Mouse (Mus musculus): Measurements from ENCODE around the gene Igf2bp3. TPM values are rescaled to one million over a fixed set of nuclear protein-coding genes. Genes with fewer than 3 reads are reported as not detected.
"Not testable (repeated sequence)": the region's sequence is repeated elsewhere in the genome, so short reads cannot be mapped to it uniquely, and the experiment has no call there.

Gene Igf2bp3
- 94.0 and 95.9 TPM in 2 replicates for polyA plus RNA-seq (2016; fragmentation: Nextera tagmentation; extraction: Ambion mirVana)

DNA sequence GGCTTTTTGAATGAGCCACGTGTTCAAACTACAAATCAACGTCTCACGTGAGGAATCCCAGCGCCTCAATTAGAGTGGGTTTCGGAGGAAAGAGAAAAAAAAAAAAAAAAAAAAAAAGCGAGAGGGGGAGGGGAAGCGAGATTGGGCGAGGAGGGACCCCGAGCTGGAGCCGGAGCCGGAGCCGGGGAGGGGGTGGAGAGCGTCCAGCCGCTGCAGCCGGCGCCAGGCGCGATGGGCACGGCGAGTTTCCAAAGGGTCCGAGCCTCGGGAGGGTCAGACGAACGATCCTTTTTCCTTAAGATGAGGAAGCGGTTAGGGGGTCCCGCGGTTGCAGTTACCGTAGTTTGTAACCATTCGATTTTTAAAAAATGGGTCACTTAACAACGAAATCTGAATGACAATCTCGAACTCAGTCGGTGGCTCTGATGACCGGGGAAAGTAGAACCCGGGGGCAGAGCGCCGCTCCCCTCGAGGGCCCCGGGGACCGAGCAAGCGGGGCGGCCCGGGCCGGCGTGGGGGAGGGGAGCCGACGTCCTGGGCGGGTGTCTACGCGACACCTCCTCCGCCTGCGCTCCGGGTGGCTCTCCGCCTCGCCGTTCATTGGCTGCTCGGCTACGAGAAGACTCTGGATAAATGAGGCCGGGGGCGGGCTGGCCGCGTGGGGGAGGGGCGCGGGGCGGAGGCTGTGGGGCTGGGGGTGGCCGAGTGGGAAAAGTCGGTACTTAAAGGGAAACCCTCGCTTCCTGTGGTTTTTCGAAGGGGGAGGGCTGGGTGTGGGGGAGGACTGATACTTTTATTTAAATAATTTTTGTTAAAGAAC lies at the start of gene Igf2bp3:
Igf2bp3 (minus strand) TSS at position 30 of the 820 bp plus-strand sequence.
- H3K4me1 ChIP-seq: peaks cover 26% of the 10 kb centered on the region
- WGBS: under 1% methylated on average over 65 of the region's 68 CpGs
- H3K9ac ChIP-seq: peak within 1 kb of the TSS; percentile 94
- ATAC-seq (ENCODE audit: low FRiP score, low read depth): peak; percentile 82
- peak within 1 kb of the TSS; percentile 96 for H3K27ac ChIP-seq
- no peaks in the 10 kb centered on the region for H3K27me3 ChIP-seq (replicated peaks)
- no peaks in the 10 kb centered on the region for H3K9me3 ChIP-seq
- no peaks in the 10 kb centered on the region for H3K36me3 ChIP-seq
- H3K4me2 ChIP-seq (replicated peaks): peak within 1 kb of the TSS; percentile 89
- H3K4me3 ChIP-seq: peak within 1 kb of the TSS; percentile 98

- not testable (repeated sequence) for H3K36me3 ChIP-seq; ATAC-seq (ENCODE audit: low FRiP score, low read depth); H3K27me3 ChIP-seq (replicated peaks); H3K9ac ChIP-seq; H3K4me3 ChIP-seq; H3K27ac ChIP-seq; H3K9me3 ChIP-seq
- 90% methylated on average over 7 of the region's 7 CpGs for WGBS
- Histone ChIP-seq H3K4me2 (replicated peaks) (peak overlapping the region; percentile 73; the same call in 1 of the 2 replicates), H3K4me1 (peaks cover 21% of the 10 kb centered on the region)
Observed at GRCm38 (mm10) chr6:49264446-49264845, 49.7 kb upstream of the Igf2bp3 start.

DNA sequence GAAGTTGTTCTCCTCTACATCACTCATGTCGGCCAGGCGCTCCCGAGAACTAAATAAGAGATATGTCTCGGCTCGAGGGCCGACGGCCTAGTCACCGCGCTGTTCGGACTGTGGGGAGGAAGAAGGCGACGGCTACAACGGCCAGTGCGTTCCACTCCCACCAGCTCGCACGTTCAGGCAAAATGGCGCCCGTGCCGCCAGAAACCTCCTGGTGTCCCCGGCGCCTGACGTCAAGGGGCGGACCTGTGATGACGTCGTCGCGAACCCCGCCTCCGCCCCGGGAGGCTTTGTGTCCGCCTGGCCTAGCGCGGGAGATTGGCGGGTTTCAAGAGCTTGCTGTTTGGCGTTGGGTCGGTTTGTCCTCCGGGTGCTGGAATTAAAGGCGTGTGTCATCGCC lies 49.1 kb upstream of the Igf2bp3 start, which contains the start of gene Tra2a:
Tra2a (minus strand) TSS at position 187 of the 397 bp plus-strand sequence.
- Histone ChIP-seq H3K27ac (peak within 1 kb of the TSS; percentile 97), H3K27me3 (replicated peaks) (no peaks in the 10 kb centered on the region), H3K4me1 (peaks cover 21% of the 10 kb centered on the region), H3K4me2 (replicated peaks) (peak within 1 kb of the TSS; percentile 73), H3K36me3 (peaks cover 2% of the 10 kb centered on the region; the same call in 1 of the 2 replicates), H3K9ac (peak within 1 kb of the TSS; percentile 100), H3K9me3 (no peaks in the 10 kb centered on the region), H3K4me3 (peak within 1 kb of the TSS; percentile 99)
- WGBS: under 1% methylated on average over 39 of the region's 39 CpGs
- ATAC-seq (ENCODE audit: low FRiP score, low read depth): peak; percentile 95

DNA sequence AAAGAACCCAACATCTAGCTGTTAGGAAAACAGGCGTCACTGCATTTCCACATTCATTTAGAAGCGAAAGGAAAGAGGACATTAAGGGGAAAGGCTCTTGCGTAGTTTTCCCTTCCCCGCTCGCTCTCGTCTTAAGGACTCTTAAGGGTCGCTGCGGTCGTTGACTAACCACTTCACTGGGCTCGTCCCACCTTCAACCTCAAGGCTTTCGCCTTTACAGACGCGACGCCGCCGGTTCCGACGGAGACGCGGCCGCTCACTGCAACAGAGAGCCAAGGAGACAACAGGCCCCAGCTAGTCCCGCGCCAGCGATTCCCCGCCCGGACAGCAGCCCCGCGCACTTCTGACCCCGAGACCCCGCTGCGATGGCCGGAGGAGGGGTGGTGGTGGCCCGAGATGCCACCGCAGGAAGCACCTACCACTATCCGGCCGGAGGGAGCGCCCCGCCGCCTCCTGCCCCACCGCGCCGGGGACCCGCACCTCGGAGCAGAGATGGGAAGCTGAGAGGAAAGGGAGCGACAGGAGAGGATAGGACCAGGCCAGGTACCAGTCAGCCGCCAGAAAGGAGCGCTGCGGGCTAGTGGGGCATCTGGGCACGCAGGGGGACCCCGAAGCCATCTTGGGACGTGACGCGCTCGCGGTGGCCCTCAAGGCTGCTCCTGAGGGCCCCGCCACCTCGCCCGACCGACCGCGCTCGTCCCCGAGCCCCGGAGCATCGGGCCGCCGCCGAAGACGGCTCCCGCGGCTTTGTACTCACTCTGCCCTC lies 48.5 kb upstream of the Igf2bp3 start:
- H3K27ac ChIP-seq: peak overlapping the region; percentile 97
- no peaks in the 10 kb centered on the region for H3K27me3 ChIP-seq (replicated peaks)
- H3K36me3 ChIP-seq: peaks cover 2% of the 10 kb centered on the region; the same call in 1 of the 2 replicates
- H3K9ac ChIP-seq: peak overlapping the region; percentile 100
- ATAC-seq (ENCODE audit: low FRiP score, low read depth): peak; percentile 85
- under 1% methylated on average over 71 of the region's 71 CpGs for WGBS
- no peaks in the 10 kb centered on the region for H3K9me3 ChIP-seq
- peak overlapping the region; percentile 73 for H3K4me2 ChIP-seq (replicated peaks)
- peaks cover 21% of the 10 kb centered on the region for H3K4me1 ChIP-seq
- peak overlapping the region; percentile 99 for H3K4me3 ChIP-seq

GRCm38 (mm10) chr6:49262421-49262820 lies 47.7 kb upstream of the Igf2bp3 start:
- Histone ChIP-seq H3K4me1 (peaks cover 21% of the 10 kb centered on the region), H3K27me3 (replicated peaks) (no peaks in the 10 kb centered on the region), H3K36me3 (peaks cover 2% of the 10 kb centered on the region; the same call in 1 of the 2 replicates), H3K9me3 (no peaks in the 10 kb centered on the region), H3K27ac (no peak overlapping the region), H3K4me2 (replicated peaks) (peak overlapping the region; percentile 73), H3K4me3 (peak overlapping the region; percentile 99), H3K9ac (peak overlapping the region; percentile 100)
- 2% methylated on average over 9 of the region's 9 CpGs for WGBS
- ATAC-seq (ENCODE audit: low FRiP score, low read depth): no peak

GRCm38 (mm10) chr6:49259711-49260110 lies 45.0 kb upstream of the Igf2bp3 start:
- no peak for ATAC-seq (ENCODE audit: low FRiP score, low read depth)
- Histone ChIP-seq H3K4me2 (replicated peaks) (no peak overlapping the region), H3K4me3 (no peak overlapping the region)

GRCm38 (mm10) chr6:49257880-49258279 lies 43.1 kb upstream of the Igf2bp3 start:
- 94% methylated on average over 2 of the region's 2 CpGs for WGBS
- Histone ChIP-seq H3K9me3 (no peaks in the 10 kb centered on the region), H3K27ac (no peak overlapping the region), H3K4me2 (replicated peaks) (no peak overlapping the region), H3K27me3 (replicated peaks) (no peaks in the 10 kb centered on the region), H3K4me1 (peaks cover 21% of the 10 kb centered on the region), H3K9ac (no peak overlapping the region), H3K4me3 (no peak overlapping the region), H3K36me3 (peaks cover 2% of the 10 kb centered on the region; the same call in 1 of the 2 replicates)
- ATAC-seq (ENCODE audit: low FRiP score, low read depth): no peak

More at GRCm38 (mm10) chr6:49259711-49260110, 45.0 kb upstream of the Igf2bp3 start:
- H3K4me1 ChIP-seq: peaks cover 21% of the 10 kb centered on the region
- H3K27ac ChIP-seq: no peak overlapping the region
- 28% methylated on average over 5 of the region's 5 CpGs for WGBS
- H3K9me3 ChIP-seq: no peaks in the 10 kb centered on the region
- H3K9ac ChIP-seq: no peak overlapping the region
- peaks cover 2% of the 10 kb centered on the region; the same call in 1 of the 2 replicates for H3K36me3 ChIP-seq
- H3K27me3 ChIP-seq (replicated peaks): no peaks in the 10 kb centered on the region

DNA sequence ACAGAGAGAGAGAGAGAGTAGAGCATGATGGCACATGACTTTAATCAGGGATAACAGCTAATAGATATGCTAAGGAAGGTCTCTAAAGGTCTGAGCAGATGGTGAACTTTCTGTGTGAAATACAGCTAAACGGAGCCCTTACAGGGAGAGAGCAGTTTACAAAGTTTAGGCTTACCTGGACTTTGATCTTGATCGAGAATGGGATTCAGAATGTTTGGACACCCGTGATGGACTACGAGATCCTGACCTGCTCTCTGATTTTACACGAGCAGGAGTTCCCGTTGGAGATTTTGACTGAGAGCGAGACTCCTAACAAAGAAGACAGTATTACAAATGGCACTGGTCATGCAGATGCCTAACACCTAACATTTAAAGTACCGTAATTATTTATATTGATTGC lies 37.5 kb upstream of the Igf2bp3 start:
- no peak overlapping the region for H3K9ac ChIP-seq
- no peak overlapping the region for H3K4me2 ChIP-seq (replicated peaks)
- no peaks in the 10 kb centered on the region for H3K4me1 ChIP-seq
- H3K27me3 ChIP-seq (replicated peaks): no peaks in the 10 kb centered on the region
- H3K36me3 ChIP-seq: peaks cover 39% of the 10 kb centered on the region
- H3K4me3 ChIP-seq: no peak overlapping the region
- WGBS: 96% methylated on average over 8 of the region's 8 CpGs
- no peaks in the 10 kb centered on the region for H3K9me3 ChIP-seq
- no peak for ATAC-seq (ENCODE audit: low FRiP score, low read depth)
- H3K27ac ChIP-seq: no peak overlapping the region

DNA sequence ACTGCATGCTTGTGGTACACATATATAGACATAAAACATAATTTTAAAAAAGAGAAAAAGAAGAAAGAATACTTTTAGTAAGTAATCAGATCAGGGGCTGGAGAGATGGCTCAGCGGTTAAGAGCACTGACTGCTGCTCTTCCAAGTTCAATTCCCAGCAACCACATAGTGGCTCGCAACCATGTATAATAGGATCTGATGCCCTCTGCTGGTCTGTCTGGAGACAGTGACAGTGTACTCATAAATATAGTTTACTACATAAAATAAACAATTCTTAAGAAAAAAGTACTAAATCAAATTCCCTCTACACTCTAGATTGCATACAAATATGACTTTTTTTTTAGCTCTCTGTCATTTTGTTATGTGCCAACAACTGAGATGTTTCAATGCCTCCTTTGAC lies 36.4 kb upstream of the Igf2bp3 start:
- H3K27me3 ChIP-seq (replicated peaks): no peaks in the 10 kb centered on the region
- H3K9ac ChIP-seq: no peak overlapping the region
- 99% methylated on average over 2 of the region's 2 CpGs for WGBS
- ATAC-seq (ENCODE audit: low FRiP score, low read depth): no peak
- H3K27ac ChIP-seq: no peak overlapping the region
- no peak overlapping the region for H3K4me3 ChIP-seq
- H3K4me2 ChIP-seq (replicated peaks): no peak overlapping the region
- H3K9me3 ChIP-seq: no peaks in the 10 kb centered on the region
- H3K4me1 ChIP-seq: no peaks in the 10 kb centered on the region
- H3K36me3 ChIP-seq: peaks cover 45% of the 10 kb centered on the region

DNA sequence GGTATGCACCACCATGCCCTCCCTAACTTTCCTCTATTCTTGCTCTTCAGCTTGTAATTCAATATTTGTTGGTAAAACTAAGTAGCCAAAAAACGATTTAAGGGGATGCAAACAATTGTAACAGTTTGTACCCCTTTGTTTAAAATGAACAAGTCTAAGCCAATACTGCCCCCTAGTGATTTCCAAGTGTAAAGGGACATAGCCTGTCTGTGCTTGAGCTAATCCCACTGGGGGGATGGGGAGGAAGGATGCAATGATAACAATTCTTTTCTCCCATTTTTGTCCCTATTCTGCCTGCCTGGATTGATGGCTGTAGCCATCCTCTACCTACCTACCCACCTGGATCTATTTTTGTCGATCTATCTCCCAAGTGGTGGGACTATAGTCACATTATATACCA lies 32.5 kb upstream of the Igf2bp3 start:
- WGBS: 72% methylated on average over 2 of the region's 2 CpGs
- H3K4me1 ChIP-seq: no peaks in the 10 kb centered on the region
- ATAC-seq (ENCODE audit: low FRiP score, low read depth): 0 out of 2 replicates have a peak, but pooled peaks have one; percentile 7

GRCm38 (mm10) chr6:49242331-49242730 lies 27.6 kb upstream of the Igf2bp3 start:
- no peak overlapping the region for H3K27ac ChIP-seq
- H3K27me3 ChIP-seq (replicated peaks): no peaks in the 10 kb centered on the region
- no peaks in the 10 kb centered on the region for H3K9me3 ChIP-seq
- H3K9ac ChIP-seq: no peak overlapping the region
- no peak overlapping the region for H3K4me2 ChIP-seq (replicated peaks)
- ATAC-seq (ENCODE audit: low FRiP score, low read depth): no peak
- peaks cover 48% of the 10 kb centered on the region for H3K36me3 ChIP-seq
- no peaks in the 10 kb centered on the region for H3K4me1 ChIP-seq
- H3K4me3 ChIP-seq: no peak overlapping the region
- 90% methylated on average over 1 of the region's 1 CpGs for WGBS

More for the DNA sequence above, 32.5 kb upstream of the Igf2bp3 start:
- Histone ChIP-seq H3K36me3 (peaks cover 78% of the 10 kb centered on the region), H3K9ac (no peak overlapping the region), H3K27ac (no peak overlapping the region), H3K4me2 (replicated peaks) (no peak overlapping the region), H3K4me3 (no peak overlapping the region), H3K9me3 (no peaks in the 10 kb centered on the region), H3K27me3 (replicated peaks) (no peaks in the 10 kb centered on the region)

DNA sequence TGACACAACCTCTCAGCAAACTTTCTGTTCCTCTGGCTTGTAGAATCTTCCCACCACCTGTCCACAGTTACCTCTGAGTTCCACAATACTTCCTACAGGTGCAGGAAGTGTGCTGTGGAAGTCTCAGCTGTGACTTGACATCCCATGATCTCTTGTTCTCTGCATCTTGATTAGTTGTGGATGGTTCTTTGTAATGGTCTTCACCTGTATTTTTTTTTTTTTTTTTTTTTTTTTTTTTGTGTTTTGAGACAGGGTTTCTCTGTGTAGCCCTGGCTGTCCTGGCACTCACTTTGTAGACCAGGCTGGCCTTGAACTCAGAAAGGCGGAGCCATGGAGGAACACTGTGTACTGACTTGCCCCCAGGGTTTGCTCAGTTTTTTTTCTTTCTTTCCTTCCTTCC lies 26.8 kb upstream of the Igf2bp3 start:
- H3K27ac ChIP-seq: no peak overlapping the region
- ATAC-seq (ENCODE audit: low FRiP score, low read depth): no peak
- no peaks in the 10 kb centered on the region for H3K9me3 ChIP-seq
- 94% methylated on average over 1 of the region's 1 CpGs for WGBS
- H3K27me3 ChIP-seq (replicated peaks): no peaks in the 10 kb centered on the region
- no peak overlapping the region for H3K4me2 ChIP-seq (replicated peaks)
- H3K4me3 ChIP-seq: no peak overlapping the region
- H3K9ac ChIP-seq: no peak overlapping the region
- H3K36me3 ChIP-seq: peaks cover 46% of the 10 kb centered on the region
- no peaks in the 10 kb centered on the region for H3K4me1 ChIP-seq

All from neural tube, embryonic 12.5 days (tissue).